Mouse (Mus musculus) ovary, adult 18-20 months (tissue): ENCODE results near the gene Rdh5.

Experiments used
- DNase-seq: peaks from one replicate; pipeline ENCODE4 v3.0.0; 2022; ENCODE audit warnings: low spot score, mixed read lengths

Rdh5 gene

DNA sequence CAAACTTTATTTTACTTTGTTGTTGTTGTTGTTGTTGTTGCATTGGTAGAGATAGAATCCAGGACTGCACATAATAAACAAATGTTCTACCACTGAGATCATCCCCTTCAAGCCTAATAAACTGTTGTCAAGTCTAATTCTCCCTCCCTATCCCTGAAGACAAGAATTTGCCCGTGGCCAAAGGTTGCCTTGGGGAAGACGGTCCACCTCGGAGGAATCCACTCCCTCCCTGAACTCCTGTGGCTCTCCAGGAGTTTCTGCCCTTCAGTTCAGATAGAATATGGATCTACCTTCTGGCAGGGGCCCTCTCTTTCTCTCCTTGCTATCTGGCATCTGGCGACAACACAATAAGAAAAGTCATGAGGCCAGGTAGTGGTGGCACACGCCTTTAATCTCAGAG is 17.9 kb downstream of the Rdh5 start:
- no peak for DNase-seq

DNA sequence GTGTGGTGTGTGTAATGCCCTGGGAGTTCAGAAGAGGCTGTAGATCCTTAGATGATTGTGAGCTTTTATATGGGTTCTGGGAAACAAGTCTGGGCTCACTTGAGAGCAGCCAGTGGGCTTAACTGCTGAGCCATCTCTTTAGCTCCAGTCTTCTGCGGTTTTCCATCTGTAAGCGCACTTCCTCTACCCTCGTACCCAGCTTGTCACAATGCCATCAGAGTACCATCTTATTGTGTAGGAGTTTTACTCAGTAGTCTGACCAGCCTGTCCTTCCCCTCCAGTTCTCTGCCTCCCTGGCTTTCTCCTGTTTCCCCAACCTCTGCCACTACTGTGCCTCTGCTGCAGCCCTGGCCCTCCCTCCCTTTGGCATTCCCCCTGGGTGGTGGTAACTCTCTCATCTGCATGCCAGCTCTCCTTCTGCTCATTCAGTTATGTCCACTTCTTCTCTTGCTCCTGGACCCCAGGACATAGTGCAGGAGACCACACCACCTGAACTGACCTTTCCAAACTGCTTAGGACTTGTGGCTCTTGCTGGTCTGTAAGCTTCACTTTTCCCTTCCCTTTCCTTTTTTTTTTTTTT is 20.2 kb downstream of the Rdh5 start:
- DNase-seq = no peak

DNA sequence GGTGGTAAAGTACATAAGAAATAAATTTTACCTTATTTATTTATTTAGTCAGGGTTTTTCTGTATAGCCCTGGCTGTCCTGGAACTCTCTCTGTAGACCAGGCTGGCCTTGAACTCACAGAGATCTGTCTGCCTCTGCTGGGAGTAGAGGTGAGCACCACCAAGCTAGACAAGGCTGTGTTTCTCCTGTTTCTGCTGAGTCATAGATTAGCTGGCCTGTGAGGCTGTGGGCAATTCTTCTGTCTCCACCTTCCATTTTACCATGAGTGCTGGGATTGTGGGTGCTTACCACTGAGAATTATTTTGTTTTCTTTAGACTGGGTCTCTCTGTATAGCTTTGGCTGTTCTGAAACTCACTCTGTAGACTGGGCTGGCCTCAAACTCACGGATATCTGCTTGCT is 21.3 kb downstream of the Rdh5 start:
- no peak for DNase-seq

DNA sequence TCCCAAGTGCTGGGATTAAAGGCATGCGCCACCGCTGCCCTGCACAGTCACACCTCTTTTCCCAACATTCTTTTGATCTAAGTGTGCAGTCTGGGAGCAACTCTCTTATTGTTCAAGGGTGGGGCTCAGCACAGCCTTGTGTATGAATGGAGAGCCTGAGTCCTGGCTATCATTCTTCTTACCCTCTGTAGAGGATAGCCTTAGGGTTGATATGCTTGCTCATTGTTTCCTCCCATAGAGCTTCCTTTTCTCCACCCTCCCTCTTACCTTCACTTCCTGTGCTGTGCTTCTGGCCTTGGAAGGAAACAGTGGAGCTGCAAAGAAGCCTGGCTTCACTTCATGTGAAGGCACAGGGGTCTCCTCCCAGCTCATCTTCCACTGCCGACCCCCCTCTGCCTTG is 22.0 kb downstream of the Rdh5 start, which contains the start of gene Cd63:
Gene Cd63, plus strand, starts transcription at position 292 of the 400 bp plus-strand sequence.
- DNase-seq = no peak

DNA sequence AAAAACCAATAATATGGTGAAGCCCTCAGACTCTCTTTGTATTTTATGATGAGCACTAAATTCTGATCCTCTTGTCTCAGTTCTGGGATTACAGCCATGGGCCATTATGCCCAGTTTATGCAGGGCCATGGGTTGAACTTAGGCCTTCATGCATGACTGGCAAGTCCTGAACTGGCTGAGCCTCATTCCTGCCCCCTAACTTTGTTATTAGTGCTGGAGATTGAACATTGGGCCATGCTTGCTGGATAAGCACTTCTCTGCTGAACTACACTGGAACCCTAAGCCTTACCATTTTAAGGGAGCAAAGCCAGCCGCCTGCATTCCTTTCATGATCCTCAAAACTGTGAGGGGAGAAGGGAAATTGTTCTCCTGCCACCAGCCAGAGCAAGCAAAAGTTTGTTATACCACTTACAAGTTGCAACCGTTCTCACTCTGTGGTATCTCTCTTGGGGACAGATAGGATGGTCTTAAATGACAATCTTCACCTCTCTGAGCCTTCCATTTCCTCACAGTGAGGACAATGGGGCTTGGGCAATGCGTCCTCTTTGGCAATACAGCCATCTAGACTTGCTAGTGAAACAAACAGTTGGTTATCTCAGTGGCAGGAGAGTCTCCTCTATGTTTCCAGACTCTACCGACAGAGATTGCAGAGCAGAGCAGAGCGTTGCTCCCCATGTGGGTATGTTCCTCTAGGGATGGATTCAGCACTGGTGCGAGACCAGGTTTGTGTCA is 22.8 kb downstream of the Rdh5 start:
- no peak for DNase-seq

DNA sequence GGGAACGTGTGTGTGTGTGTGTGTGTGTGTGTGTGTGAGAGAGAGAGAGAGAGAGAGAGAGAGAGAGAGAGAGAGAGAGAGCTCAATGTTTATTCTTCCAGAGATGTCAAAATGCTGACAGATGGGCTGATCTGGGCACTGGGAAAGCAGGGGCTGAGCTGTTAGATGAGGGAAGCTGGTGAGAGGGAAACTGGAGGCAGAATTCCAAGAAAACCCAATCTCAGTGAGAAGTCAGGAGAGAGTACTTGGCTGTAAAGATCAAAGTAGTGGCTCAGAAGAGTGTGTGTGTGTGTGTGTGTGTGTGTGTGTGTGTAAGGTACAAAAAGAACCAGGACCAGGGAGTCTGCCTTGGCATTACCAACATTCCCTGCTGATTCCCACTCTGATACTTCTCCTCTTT is 25.2 kb downstream of the Rdh5 start:
- no peak for DNase-seq

DNA sequence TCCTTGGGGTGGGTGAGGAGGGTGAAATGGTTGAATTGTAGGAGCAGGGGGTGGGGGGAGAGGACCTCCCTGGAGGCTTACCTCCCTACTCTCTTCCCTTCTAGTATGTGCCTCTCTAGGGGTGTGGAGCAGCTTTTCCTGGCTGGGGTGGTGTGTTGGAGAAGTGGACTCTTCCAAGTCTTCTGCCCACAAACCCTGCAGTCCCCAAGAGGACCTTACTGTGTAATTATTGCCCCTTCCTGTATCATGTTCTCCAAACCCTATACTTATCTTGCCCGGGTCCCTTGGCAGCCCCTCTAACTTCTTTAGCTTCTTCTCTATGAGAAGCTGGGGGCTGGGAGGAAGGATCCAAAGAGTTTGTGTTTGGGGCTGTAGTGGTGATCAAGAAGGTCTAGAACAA is 25.9 kb downstream of the Rdh5 start:
- no peak for DNase-seq

DNA sequence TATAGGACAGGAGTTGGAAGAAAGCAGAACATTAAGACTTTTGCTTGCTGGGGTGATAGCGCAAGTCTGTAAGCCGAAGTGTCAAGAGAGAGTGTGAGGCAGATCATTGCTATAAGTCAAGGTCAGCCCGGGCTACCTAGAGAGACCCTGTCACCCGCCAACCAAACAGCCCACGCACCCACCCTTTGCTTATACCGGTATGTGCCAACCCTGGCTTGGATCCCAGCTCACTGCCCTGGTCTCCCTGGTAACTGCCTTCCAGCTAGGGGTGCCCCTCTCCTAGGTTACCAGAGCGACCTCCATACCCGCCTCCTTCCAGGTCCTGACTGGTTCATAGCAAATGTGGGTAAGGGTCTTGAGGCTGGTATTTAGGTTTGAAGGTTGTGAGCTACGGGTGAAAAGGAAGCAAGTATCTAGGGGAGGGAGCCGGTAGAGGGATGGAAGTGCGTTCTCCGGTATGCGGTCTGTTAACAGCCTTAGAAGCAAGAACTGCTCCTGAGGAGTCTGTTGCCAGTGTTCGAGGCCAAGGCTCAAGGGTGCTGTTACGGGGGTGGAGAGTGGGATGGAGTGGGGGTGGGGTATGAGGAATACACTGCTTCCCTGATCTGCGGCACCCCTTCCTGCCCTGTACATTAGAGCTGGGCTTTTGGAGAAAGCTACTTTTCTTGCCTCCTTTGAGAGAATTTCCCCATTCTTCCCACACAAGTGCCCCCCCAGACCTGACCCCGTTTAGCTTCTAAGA is 26.6 kb downstream of the Rdh5 start:
- DNase-seq = peak; percentile 52

DNA sequence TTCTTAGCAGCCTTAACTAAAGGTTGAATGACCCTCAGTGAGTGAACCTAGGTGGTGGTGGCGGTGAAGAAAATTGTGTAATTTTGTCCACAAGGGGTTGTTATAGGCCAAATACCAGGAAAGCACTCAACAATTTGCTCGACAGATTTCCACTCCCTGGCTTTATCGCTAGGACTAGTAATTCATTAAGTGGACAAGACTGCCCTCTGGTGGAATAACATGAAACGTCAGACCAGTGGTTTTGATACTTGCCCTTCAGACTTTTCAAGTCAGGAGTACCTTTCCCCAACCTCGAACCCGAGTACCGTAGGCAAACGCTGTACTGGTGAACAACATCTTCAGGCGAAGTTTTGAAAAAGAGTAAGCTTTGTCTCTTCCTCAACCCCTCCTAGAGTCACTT is 27.3 kb downstream of the Rdh5 start:
- peak; percentile 27 for DNase-seq

DNA sequence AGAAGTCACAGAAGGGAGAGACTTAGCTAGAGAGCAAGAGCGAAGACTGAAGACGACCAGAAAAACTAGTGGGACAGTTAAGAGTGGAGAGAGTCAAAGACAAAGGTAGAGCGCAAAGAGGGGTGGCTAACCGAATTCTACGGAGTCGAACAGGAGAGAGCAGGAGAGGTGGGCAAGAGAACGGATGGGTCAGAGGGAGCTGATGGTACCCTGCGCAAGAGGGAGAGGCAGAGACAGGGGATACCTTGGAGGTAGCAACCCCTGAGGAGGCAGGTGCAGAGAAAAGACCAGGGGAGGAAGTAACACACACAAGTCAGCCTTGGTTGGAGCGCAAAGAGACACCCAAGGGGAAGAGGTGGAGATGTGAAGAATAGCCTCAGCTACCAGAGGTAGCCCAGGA is 30.4 kb downstream of the Rdh5 start:
- no peak for DNase-seq

DNA sequence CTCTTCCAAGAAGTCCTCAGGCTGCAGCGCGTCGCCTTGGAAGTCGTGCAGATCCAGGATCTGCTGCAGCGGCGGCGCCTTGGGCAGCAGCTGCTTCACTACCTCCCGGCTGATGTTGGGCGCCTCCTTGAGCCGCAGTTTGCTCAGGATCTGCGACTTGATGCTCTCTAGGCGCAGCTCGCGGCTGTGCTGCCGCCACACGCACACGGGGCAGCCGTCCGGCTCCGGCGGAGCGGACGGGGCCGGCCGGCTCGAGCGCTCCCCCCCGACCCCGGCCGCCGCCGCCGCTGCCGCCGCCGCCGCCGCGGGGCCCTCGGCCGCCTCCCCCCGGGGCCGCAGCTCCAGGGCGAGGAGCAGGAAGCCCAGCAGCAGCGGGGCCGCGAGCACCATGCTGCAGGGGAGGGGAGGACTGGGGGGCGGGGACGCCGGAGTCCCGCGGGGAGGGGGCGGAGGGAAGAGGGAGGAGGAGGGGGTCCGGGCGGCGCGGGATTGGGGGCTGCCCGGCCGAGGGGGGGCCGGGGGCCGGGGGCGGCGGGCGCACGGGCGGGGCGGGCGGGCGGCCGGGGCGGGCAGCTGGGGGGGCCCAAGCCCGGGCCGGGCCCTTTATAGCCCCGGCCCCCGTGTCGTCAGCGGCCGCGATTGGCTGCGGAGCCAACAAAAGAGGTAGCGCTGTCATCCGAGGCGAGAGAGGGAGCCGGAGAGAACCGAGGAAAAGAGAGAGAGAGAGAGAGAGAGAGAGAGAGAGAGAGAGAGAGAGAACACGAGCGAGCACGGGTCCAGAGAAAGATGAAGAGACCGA is 31.2 kb downstream of the Rdh5 start, which contains the start of gene Gdf11:
Gene Gdf11, minus strand, starts transcription at position 423 of the 799 bp plus-strand sequence.
- peak; percentile 40 for DNase-seq

DNA sequence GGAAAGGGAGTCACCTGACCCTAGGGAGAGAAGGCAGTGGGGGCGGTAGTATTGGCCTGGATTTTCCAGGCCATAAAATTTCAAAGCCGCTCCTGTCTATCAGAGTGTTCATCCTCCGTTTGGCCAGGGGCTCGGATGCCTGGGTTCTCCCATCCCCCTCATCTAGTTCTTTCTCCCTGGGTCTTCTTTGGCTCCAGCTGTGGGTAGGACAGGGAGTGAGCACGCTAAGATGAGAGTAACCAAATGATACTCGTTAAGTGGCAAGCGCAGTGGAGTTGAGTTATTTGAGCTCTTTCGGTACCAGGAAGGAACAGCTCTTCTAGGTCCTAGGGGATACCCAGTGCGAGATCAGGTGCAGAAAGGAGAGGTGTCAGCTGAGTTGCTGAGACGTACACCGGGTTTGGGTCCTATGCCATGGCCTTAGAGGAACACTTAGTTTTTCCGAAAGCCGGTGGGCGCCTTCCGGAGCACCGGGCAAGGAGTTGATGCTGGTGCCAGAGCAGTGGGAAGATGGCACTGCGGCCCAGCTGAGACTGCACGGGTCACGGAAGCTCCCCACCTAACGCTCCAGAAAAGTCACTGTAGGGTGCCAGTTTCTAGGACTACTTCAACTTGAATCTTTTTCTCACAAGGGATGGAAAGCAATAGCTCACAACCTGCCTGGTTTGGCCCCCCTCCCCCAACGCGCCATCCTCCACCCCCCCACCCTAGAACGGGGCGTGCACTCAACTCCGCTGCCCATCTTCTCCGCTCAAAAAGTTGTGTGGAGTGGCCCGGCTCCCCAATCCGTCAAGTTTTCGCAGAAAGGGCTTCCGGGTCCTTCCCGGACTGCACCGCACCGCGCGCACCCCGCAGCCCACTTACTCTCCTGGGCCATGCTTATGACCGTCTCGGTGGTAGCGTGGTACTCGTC is 32.0 kb downstream of the Rdh5 start:
- DNase-seq = no peak

DNA sequence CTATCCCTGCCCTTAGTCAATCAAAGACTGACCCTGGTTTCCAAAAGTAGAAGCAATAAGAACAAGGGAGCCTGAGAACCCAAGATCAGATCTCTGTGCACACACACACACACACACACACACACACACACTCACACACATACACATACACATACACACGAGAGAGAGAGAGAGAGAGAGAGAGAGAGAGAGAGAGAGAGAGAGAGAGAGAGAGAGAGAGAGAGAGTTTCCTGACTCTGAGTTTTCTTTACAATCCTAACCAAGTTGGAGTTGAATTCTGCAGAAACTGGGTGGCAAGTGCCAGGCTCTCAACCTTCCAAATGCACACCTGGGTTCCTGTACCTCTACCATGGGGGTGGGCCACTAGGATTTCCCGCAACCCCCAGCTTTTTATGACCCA is 32.8 kb downstream of the Rdh5 start:
- no peak for DNase-seq

DNA sequence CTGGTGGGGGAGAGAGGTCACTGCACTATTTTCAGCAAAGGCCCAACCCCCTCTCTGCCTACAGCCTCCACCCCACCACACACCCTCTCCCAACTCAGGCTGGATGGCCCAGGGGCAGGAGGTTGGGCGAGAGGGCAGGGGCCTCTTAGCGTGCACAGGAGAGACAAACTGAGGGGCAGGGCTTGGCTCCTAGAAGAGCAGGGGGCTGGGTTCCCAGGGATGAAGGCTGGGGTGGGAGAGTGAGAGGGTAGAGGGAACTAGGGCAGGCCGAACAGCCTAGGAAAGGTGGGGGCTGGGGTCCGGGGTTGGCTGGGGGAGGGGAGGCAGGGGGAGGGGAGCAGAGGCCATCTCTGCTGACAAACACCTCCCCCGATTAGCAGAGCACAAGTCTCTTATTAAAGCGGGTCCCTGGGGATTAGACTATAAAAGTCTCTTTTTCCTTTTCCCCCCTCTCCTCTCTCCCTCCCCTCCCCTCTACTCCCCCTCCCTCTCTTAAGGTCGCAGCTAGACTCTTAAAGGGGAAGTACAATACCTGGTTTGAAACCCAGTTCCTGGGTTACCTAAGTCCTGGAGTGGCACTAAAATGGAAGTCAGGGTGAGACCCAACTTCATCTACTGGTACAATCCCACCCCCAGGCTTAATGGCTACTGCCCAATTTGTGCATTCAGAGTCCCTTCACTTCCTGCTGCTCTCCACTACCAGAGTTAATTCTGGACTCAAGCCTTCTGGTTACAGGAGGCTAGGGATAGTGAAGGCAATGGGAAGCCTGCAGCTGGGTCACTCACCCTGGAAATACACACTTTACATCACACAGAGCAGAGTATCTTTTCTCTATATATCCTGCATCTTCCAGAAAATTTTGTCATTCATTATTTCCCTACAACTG is 33.5 kb downstream of the Rdh5 start:
- no peak for DNase-seq

DNA sequence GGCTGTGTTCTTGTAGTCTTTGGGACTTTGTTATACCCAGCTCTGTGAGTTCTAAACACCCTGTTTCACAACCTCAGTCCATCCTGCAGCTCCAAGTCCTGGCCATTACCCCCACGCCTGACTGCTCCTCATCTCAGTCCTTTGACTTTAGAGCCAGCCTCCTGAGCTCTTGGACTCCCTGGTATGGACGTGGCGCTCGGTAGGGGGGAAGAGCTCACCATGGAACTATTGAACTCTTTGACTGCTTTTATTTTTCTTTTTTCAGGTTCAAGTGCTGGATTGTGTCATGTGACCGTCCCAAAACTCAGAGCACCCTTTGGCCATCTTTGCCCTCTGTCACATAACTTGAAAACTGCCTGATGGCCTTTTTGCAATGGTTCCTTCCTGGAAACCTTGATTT is 40.6 kb downstream of the Rdh5 start:
- no peak for DNase-seq

DNA sequence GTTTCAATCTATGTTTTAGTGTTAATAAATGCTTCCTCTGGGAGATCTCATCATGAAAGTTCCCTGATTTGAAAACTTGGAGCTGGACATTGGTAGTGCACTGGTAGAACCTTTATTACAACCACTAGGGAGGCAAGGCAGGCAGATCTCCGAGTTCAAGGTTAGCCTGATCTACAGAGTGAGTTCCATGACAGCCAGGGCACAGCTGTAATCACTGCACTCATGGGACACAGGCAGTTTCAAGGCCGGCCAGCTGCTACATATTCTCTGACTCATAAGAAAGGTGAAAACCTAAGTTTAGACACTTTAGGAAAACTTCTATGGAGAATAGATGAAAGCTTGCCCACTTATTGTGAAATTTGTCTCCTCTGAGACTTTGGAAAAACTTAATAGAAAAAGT is 43.9 kb downstream of the Rdh5 start:
- peak; percentile 32 for DNase-seq

DNA sequence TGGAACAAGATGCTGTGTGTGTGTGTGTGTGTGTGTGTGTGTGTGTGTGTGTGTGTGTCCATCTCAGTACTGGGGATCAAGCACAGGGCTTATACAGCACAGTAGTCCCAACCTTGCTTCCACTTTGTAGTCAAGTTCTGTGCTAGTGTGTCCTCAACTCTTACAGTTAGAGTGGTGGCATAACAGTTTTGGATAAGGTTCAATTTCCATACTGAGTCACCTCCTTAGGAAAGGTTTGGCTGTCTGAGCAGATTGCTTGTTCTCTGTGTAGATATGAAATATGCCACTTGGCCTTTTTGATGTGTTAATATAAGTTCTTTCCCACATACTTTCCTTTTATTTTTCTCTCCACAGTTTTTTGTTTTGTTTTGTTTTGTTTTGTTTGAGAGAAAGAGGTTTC is 44.4 kb downstream of the Rdh5 start:
- DNase-seq = no peak

DNA sequence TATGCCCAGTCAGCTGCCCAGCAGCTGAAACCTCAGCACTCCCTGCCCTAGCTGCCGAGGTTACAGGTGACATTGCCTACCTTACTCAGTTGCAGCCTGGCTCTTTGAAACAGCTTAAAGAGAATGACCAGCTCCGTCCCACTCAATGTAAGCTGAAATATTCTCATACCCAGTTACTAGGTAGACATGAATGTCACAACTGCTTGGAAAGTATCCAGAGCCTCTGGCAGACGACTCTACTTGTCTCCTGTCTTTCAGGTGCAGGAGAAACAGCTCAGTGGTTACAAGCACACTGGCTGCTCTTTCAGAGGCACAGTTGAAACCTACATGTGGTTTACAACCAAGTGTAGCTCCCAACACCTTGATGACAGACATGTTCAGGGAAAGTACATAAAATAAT is 52.3 kb downstream of the Rdh5 start:
- DNase-seq = no peak

DNA sequence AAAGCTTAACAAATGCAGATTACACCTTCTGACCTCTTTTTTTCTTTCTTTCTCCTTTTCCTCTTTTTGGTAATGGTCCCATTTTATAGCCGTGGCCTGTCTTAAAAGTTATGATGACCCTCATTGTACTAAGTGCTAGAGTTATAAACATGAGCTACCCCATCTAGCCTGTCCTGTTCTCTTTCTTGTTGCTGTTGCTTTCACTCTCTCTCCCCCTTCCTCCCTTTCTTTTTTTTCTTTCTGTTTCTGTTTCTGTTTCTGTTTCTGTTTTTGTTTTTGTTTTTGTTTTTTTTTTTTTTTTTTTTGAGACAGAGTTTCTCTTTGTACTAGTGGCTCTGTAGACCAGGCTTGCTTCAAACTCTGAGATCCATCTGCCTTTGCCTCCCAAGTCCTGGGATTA is 56.2 kb downstream of the Rdh5 start:
- no peak for DNase-seq

DNA sequence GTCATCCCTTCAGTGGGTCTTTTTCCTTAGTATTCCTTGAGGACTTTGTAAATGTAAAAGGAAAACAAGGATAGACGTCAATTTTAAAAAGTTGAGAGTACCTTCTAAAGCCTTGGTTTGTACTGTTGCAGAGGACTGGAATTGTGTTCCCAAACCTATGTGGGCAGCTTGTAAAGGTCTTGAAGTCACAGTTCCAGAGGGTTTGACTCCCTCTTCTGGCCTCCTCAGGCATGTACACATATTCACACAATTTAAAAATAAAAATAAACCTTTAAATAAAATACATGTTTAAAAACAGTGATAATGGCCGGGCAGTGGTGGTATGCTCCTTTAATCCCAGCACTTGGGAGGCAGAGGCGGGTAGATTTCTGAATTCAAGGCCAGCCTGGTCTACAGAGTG is 56.6 kb downstream of the Rdh5 start:
- no peak for DNase-seq
